Mouse (Mus musculus): Measurements from ENCODE around the gene Grm2.
A peak's percentile ranks its signal among the peaks of the same experiment; 100 is the strongest.
"Not testable (repeated sequence)": the region's sequence is repeated elsewhere in the genome, so short reads cannot be mapped to it uniquely, and the experiment has no call there.

Gene Grm2

DNA sequence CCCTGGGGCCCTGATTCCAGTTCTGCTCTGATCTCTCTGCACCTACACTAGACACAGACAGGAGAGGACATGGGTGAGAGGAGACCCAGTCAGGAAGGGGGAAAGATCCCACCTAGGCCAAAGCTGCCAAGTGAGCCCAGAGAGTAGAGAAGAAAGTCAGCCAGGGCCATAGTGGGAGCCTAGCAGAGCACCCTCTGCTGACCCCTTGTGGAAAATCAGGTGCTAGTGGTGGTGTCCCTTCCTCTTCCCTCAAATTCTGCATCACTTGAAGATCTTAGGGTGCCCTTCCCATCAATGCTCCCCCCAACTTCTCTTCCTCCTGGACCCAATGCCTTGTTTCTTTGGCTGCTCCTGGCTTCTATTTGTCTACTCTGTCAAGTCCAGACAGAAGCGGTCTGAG, 3.2 kb downstream of the Grm2 start:
- no peak for DNase-seq (ENCODE audit: low spot score in 2 of 2)

DNA sequence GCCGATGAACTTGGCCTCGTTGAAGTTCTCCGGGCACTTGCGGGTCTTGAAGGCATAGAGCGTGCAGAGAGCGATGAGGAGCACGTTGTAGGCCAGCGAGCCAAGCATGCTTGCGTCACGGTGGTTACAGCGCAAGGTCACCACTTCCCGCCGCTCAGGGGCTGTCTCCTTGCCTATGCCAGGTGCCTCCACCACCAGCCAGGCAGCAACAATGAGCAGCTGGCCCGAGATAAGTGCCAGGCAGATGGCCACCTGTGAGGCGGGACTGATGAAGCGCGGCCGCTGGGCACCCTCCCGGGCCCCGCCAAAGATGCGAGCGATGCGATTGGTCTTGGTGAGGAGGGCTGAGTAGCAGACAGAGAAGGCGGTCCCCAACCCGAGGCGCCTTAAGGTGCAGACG, 8.7 kb downstream of the Grm2 start:
- DNase-seq (ENCODE audit: low spot score in 2 of 2): no peak

DNA sequence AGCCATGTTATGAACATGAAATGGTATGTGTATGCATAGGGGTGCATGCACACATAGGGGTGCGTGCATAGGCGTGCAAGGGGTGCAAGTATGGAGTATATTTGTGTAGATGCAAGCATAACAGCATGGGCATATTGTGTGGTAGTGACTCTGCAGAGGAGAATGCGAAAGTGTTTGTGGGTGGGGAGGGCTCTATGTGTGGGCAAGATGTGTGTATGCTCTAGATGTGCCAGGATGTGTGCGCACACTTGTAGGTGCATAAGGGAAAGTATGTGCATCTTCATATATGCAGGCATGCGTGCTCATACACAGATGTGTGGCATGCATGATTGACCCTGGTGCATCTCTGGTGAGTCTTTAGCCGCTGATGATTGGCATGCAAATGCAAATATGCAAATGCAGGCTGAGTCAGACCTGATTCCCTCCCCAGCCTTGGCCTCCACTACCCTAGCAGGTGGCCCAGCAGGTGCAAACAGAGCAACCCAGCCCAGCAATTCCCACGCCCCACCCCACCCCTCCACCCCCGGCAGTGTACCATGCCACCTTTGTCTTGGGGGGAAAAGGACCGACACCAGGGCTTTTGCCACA, 10.1 kb downstream of the Grm2 start:
- DNase-seq (ENCODE audit: low spot score in 2 of 2): no peak

DNA sequence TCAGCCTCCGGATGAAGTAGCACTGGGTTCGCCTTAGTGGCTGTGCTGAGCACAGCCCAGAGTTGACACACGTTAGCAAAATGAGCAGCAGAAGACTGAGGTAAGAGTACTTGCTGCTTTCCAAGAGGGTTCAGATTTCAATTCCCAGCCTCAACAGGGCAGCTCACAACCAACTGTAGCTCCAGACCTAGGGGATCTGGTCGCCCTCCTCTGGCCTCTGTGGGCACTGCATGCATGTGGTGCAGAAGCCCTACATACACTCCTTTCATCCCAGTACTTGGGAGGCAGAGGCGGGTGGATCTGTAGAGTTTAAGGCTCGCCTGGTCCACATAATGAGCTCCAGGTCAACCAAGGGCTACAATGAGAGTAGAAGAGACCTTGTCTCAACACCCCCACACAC, 12.1 kb downstream of the Grm2 start:
- no peak for DNase-seq (ENCODE audit: low spot score in 2 of 2)

DNA sequence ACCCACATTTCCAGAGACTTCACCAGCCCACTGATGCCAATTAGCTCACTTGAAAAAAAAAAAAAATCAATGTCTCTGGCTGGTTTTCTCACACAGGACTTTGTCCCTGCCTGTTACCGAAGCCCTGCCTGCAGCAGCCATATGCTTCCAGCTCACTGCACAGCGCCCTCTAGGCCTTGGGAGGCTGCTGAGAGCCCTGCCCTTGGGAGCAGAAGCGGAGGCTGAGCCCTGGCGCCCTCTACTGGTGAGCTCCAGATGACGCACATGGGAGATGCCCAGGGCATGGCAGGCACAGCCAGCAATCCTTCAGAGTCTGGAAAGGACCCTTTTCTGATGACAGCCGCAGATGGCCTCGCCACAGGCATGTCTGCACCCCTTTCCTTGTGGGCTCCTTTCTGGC, 12.8 kb downstream of the Grm2 start:
- peak; percentile 11 to 62 for DNase-seq (ENCODE audit: low spot score in 2 of 2)

DNA sequence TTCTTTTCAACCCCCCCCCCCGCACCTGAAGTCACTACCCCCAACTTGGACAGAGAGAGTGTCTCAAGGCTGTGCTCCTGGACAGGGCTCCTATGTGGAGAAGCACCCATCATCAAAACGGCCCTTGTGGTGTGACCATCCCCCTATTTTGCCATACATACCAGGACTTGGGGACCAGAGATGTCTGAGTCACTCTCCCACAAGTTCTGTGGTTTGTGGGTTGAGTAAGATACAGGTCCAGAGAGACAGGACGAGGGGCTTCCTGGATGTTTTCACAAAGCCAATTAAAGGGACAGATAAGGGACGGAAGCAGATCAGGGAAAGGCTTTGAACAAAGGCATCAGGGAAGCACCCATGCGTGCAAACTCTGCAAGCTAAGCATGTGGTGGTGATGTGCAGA, 14.5 kb downstream of the Grm2 start:
- DNase-seq (ENCODE audit: low spot score in 2 of 2): no peak

DNA sequence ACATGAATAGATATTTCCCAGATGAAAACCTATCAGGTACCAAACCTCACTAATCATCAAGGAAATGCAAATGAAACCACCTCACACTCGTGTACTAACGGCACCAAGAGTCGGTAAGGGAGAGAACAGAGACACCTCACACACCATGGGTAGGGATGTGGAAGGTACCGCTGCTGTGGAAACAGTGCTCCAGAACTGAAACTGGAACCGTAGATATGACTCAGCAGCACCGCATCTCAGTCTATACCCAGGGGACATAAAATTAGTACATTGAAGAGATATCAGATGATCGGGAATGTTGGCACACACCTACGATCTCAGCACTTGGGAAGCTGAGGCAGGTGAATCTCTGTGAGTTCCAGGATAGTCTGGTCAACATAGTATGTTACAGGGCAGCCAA, 17.7 kb downstream of the Grm2 start:
- no peak for DNase-seq (ENCODE audit: low spot score in 2 of 2)

DNA sequence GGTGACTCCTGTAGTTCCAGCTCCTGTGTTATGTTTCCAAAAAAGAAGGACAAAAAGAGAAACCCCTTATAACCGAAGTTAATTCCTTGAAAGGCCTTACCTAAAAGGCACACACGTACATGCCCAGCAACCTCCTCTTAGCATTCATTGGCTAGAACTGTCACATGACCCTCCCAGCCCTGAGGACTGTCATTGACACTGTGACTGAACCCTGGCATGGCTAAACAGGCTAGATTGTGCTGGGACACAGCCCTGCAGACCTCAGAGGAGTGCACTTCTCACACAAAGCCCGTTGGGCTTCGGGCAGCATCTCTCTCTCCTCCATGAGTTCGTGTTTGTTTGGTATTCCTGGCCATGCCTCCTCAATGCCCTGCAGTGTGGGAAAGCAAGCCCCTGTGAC, 23.7 kb downstream of the Grm2 start:
- no peak for DNase-seq (ENCODE audit: low spot score in 2 of 2)

DNA sequence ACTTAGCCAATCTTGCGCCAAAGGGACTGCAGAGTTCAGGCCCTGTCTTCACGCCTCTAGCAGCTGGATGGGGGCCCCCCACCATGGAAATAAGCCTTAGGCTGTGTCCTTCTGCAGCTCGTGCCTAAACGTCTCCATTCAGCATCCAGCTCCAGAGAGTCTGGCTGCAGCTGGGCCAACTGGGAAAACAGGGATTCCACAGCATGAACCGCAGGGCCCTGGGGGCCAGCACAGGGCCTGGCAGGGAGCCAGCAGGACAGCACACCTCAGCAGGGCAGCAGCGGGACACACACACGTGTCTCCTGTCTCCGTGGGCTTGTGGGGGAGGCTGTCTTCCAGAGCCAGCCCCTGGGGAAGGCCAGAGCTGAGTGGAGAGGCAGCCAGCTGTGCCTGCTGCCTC, 28.1 kb downstream of the Grm2 start:
- not testable (repeated sequence) for DNase-seq (ENCODE audit: low spot score in 2 of 2)

DNA sequence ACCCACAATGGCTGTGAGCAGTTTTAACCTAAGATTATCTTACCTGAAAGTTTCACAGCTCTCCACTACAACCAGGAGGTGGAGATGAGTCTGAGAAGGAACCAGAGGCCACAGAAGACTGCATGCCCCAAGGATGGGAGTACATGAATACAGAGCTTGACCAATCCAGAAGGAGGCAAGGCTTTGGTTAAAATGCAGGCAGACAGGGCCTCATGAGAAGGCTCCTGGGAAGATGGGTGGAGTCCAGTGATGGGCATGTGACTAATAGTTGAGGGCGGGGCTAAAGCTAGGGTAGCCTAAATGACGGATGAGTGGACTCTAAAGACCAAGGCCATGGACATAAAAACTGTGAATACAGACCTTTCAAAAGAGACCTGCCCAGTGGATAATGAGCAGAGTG, 29.6 kb downstream of the Grm2 start, which contains the start of gene Iqcf6:
Gene Iqcf6, plus strand, starts transcription at position 301 of the 400 bp plus-strand sequence.
- DNase-seq (ENCODE audit: low spot score in 2 of 2): no peak

DNA sequence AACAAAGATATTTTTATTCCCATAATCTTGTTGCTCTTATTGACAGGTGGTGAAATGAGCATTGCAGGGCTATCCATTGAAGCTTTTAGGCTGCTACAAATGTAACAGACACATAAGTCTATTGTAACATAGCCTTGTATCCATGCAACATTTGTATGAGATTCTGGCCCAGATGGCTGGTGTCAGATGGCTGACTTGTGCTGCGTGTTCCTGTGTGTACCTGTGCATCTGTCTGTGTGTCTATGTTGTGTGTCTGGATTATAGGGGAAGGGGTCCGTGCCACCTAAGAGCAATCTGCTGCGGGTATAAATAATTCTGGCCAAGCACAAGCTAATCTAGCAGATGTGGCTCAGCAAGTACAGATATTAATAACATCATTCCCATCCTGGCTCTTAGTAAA, 38.4 kb downstream of the Grm2 start:
- no peak for DNase-seq (ENCODE audit: low spot score in 2 of 2)

DNA sequence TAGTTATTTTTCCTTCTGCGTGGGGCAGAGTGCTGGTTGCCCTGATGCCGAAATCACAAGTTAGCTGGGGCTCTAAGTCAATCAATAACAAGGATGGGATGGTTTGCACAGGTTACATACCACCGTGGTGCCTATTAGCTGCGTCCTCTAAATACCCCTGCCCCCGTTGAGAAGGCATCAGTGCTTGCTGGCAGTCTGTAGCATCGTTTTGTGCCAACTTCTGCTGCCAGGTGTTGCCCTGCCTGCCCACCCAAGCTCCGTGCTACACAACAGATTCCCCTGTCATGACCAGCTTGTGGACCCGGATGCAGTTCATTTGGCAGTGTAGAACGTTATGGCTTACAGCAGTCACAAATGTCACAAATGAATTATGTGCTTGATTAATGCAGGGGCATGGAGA, 39.6 kb downstream of the Grm2 start:
- DNase-seq (ENCODE audit: low spot score in 2 of 2): no peak

DNA sequence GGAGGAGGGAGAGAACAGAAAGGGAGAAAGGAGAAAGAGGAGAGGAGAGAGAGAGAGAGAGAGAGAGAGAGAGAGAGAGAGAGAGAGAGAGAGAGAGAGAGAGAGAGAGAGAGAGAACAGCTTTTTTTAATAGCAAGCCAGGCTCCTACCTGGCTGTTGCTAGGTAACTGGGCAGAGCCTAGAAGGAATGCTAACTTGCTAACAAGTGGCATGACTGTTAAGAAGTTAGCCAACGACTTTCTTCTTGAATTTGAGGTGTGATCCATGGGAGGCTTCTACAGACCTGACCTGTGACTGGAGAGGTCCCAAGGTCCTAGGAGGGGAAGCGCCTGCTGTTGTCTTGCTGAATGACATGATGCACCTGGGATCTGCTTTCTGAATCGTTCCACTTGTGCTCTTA, 41.3 kb downstream of the Grm2 start:
- no peak for DNase-seq (ENCODE audit: low spot score in 2 of 2)

DNA sequence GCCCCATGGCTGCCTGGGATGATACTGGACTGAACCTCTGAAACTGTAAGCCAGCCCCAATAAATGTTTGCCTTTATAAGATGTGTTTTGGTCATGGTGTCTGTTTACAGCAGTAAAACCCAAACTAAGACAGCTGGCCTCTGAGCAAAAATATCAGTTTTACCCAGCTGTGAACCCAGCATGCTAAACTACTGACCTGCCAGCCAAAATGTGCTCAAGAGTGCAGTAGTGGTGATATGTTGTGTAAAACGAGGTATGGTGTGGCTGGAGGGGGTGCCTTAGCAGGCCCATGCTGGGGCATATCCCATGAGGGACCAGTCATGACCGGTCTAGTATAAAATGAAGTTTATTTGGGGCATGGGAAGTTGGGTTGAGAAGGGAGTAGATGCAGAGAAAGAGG, 41.9 kb downstream of the Grm2 start:
- no peak for DNase-seq (ENCODE audit: low spot score in 2 of 2)

DNA sequence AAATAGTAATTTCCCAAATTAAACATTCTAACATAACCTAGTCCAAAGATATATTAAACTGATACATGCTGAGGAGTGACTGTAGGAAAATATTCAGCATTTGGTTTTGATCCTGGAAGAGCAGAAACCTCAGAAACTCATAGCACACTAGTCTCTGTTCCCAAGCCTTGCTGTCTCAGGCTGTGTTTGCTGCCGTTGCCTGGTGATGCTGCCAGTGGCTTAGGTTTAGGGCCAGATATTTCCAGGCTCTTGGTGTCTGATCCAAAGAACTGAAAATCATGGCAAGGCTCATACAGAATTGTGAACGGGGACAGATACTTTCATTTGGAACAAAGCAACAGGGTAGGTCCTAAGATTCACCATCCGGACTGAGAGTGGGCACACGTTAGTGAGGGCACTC, 45.2 kb downstream of the Grm2 start:
- DNase-seq (ENCODE audit: low spot score in 2 of 2): no peak

DNA sequence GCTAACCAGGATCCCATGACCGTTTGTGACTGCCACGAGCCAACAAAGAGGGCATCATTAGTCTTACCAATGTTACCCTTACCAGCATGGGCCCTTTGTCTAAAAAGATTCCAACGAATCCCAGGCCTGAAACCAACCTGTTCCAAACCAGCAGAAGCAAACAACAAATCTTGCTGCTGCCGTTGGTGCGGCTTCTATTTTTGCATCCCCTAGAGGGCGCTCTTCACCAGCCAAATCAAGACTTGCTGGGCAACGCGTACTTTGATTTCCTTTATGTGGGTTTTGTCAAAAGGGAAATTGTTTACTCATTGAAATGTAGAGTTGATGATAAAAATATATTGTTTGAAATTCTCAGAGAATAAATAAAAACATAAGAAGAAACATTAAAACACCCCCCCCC, 55.3 kb downstream of the Grm2 start:
- peak; percentile 3 to 4 for DNase-seq (ENCODE audit: low spot score in 2 of 2)

DNA sequence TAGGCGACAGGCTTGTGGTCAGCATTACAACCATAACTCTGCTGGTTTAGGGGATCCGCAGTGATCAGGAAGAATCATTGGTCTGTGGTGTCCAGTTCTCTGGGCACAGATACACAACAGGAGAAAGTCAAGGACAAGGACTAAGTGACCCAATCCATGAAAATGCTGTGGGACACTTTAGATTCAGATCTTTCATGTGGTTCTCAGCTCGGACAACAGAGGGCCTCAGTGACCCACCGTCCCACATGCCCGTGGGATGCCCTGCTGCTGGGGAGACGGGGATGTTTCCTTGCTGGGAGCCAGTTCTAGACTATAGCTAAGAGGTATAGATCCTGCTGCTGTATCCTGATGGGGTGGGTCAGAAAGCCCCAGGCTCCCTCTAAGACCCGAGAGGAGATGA, 57.4 kb downstream of the Grm2 start:
- DNase-seq (ENCODE audit: low spot score in 2 of 2): no peak

DNA sequence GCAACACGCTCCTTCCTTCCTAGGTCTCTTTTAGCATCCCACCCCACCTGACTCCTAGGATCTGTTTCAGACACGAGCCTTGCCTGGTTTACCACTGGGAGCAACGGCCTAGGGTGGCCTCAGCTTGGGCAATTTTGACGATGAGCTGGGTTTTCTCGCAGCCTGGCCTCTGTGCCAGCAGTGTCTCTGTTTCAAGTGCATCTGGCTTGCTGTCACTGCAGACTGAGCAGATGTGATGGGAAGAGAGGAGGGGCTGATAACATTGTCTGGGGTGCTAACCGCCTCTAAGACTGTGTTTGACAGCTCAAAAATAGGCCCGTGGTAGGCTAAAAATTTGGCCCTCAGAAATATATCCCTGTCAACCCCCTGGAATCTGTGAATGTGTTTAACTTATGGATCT, 60.0 kb downstream of the Grm2 start:
- DNase-seq (ENCODE audit: low spot score in 2 of 2): no peak

DNA sequence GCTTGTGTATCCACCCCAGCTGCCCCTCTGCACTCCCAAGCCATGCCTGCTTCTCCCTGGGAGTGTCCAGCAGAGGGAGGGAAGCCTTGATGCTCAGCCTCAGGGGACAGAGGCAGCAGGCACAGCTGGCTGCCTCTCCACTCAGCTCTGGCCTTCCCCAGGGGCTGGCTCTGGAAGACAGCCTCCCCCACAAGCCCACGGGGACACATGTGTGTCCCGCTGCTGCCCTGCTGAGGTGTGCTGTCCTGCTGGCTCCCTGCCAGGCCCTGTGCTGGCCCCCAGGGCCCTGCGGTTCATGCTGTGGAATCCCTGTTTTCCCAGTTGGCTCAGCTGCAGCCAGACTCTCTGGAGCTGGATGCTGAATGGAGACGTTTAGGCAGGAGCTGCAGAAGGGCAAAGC, 60.5 kb downstream of the Grm2 start:
- DNase-seq (ENCODE audit: low spot score in 2 of 2): not testable (repeated sequence)

Data from urinary bladder, postnatal 36 days (tissue).